Mouse (Mus musculus): ENCODE results near the gene Ptch2.

Ptch2 gene

GRCm38 (mm10) chr4:117150212-117150733 is 54.4 kb downstream of the Ptch2 start:
- in situ Hi-C loops (cut with MboI) = no loop called here

GRCm38 (mm10) chr4:117151416-117151815 is 55.5 kb downstream of the Ptch2 start:
- in situ Hi-C loops (cut with MboI) = no loop called here

- in situ Hi-C loops (cut with MboI) = no loop called here
Observed at GRCm38 (mm10) chr4:117152714-117153113, 56.8 kb downstream of the Ptch2 start.

GRCm38 (mm10) chr4:117155020-117155791 is 59.3 kb downstream of the Ptch2 start:
- in situ Hi-C loops (cut with MboI) = no loop called here

- in situ Hi-C loops (cut with MboI) = no loop called here
Observed at GRCm38 (mm10) chr4:117155792-117156355, 60.0 kb downstream of the Ptch2 start, which contains the start of gene Rps8. Rps8 (minus strand) TSS chr4:117156243.

- in situ Hi-C loops (cut with MboI) = no loop called here
Observed at GRCm38 (mm10) chr4:117156372-117156771, 60.5 kb downstream of the Ptch2 start.

- in situ Hi-C loops (cut with MboI) = no loop called here
Observed at GRCm38 (mm10) chr4:117159666-117160065, 63.8 kb downstream of the Ptch2 start.

GRCm38 (mm10) chr4:117161183-117161582 is 65.3 kb downstream of the Ptch2 start:
- in situ Hi-C loops (cut with MboI) = no loop called here
